ENCODE assay signal across 14 mouse cellular contexts in the genomic region with DNA sequence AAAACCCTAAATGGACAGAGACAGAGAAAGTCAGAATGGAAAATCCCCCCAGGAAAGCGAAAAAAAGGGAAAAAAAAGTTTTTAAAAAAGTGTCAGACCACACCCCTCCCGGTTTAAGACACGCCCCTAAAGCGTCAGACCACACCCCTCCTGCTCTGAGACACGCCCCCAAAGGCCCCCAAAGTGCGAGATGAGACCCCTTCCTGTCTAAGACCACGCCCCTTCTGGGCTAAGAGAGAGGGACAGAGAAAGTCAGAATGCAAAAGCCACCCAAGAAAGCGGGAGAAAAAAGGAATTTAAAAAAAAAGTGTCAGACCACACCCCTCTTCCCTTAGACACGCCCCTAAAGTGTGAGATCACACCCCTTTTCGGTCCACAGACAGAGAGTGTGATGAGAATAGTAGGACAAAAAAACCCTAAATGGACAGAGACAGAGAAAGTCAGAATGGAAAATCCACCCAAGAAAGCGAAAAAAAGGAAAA. TPM values are rescaled to one million over a fixed set of nuclear protein-coding genes. Genes with fewer than 3 reads are reported as not detected.
DNase-seq lines count a peak whose midpoint lies in the region; ATAC-seq lines count a peak whose summit lies in the region.
"Not testable (repeated sequence)": the region's sequence is repeated elsewhere in the genome, so short reads cannot be mapped to it uniquely, and the experiment has no call there.
"Had no signal": no experiment of that assay in that cellular context is flagged by ENCODE, and none has a peak within 500 bp of the region (broad histone marks: within the 10 kb centered on the region; RNA-seq: fewer than 3 reads in every experiment).

No protein-coding gene starts in this region.

- WGBS in limb, embryonic 11.5 days: 56% methylated on average over 11 of the region's 11 CpGs

- H3K9ac ChIP-seq in limb, embryonic 11.5 days (ENCODE audit: low read length): not testable (repeated sequence)

- ATAC-seq in common myeloid progenitor, adult 5-6 weeks (replicated peaks; ENCODE audit: low read depth, poor library complexity, severe bottlenecking): peak; percentile 13
- ATAC-seq in limb, embryonic 11.5 days (ENCODE audit: insufficient number of reproducible peaks, low FRiP score, low TSS enrichment, low read depth): peak; percentile 4; the same call in 1 of the 2 replicates

- H3K9me3 ChIP-seq in limb, embryonic 11.5 days (ENCODE audit: control insufficient read depth, low read length): peaks cover 48% of the 10 kb centered on the region

- peak; percentile 67 for DNase-seq in adrenal gland, adult (ENCODE audit: inconsistent age in 2 of 2, low spot score in 1 of 2)
- peak; percentile 4 to 21 for DNase-seq in frontal cortex, postnatal 25 days (ENCODE audit: low spot score in 2 of 2)
- DNase-seq in hindlimb bud, embryonic 11.5 days (ENCODE audit: extremely low spot score, low read depth, low spot score): peak; percentile 98
- DNase-seq in limb, embryonic 11.5 days (ENCODE audit: low spot score): peak; percentile 67
- peak; percentile 89 for DNase-seq in mesoderm, embryonic 11.5 days (ENCODE audit: low read depth, low spot score)
- peak; percentile 36 to 49 for DNase-seq in spleen, postnatal 10 days (ENCODE audit: low spot score in 2 of 2)
- peak; percentile 45 to 91 for DNase-seq in urinary bladder, postnatal 4 days (ENCODE audit: low spot score in 2 of 2)

- not testable (repeated sequence) for H3K4me2 ChIP-seq in limb, embryonic 11.5 days (ENCODE audit: low read depth, severe bottlenecking)

- H3K4me1 ChIP-seq in limb, embryonic 11.5 days (ENCODE audit: control insufficient read depth, insufficient read depth, low read length): not testable (repeated sequence)

- H3K4me3 ChIP-seq in limb, embryonic 11.5 days (ENCODE audit: low read depth, low read length): not testable (repeated sequence)

- not testable (repeated sequence) for H3K27ac ChIP-seq in limb, embryonic 11.5 days (replicated peaks; ENCODE audit: low read depth, low read length)

- H3K36me3 ChIP-seq in limb, embryonic 11.5 days (ENCODE audit: control insufficient read depth, insufficient read depth, low read length): peaks cover 42% of the 10 kb centered on the region

- H3K27me3 ChIP-seq in limb, embryonic 11.5 days (ENCODE audit: control insufficient read depth, insufficient read depth, low read length): not testable (repeated sequence)

RNA-seq across cellular contexts. Expression of a gene that starts 15.0 kb away (rescaled TPM):
- not detected in 2 replicates for total RNA-seq in common myeloid progenitor, adult 5-6 weeks (2017)
- polyA plus RNA-seq in limb, embryonic 11.5 days (2014; fragmentation: Nextera tagmentation; extraction: Ambion mirVana): not detected in 2 replicates
- total RNA-seq: adrenal gland, postnatal 4 days; heart, postnatal 10 days; layer of hippocampus, adult 2 months had no signal
- polyA plus RNA-seq: lung, postnatal 0 days; neural tube, embryonic 14.5 days; testis, adult 2 months had no signal

RNA-seq across cellular contexts. Expression of a gene that starts 45.0 kb away (rescaled TPM):
- not detected in 2 replicates for total RNA-seq in common myeloid progenitor, adult 5-6 weeks (2017)
- polyA plus RNA-seq in limb, embryonic 11.5 days (2014; fragmentation: Nextera tagmentation; extraction: Ambion mirVana): not detected in 2 replicates
- total RNA-seq: adrenal gland, postnatal 4 days; heart, postnatal 10 days; layer of hippocampus, adult 2 months had no signal
- polyA plus RNA-seq: lung, postnatal 0 days; neural tube, embryonic 14.5 days; testis, adult 2 months had no signal

Comparison
In these comparisons a context has a peak if more than half of its experiments do, and no peak if none do; other contexts are left out.
1. DNase-seq: peak in every context shown above with its lines; median percentile 98 in hindlimb bud, embryonic 11.5 days; 89 in mesoderm, embryonic 11.5 days; 68 in urinary bladder, postnatal 4 days; 67 in adrenal gland, adult; 67 in limb, embryonic 11.5 days; 42 in spleen, postnatal 10 days; 12 in frontal cortex, postnatal 25 days.